Mouse (Mus musculus) testis, adult 2 months (tissue): ENCODE measurements around the gene 3110082I17Rik.

ENCODE experiments used
- CTCF ChIP-seq: fragments of 200-500 bp; IDR thresholded peaks from 2 replicates; pipeline ENCODE4 v1.5.1; 2012; ENCODE audit warnings: low read depth, mild to moderate bottlenecking, inconsistent platforms, low read length, moderate library complexity; ENCODE audit not compliant: control insufficient read depth, insufficient read depth, insufficient replicate concordance
- POLR2A ChIP-seq: fragments of 200-500 bp; IDR thresholded peaks from 2 replicates; pipeline ENCODE4 v1.6.1; 2012; ENCODE audit warnings: low read depth, mild to moderate bottlenecking, inconsistent platforms, low read length, moderate library complexity; ENCODE audit not compliant: control insufficient read depth

DNA sequence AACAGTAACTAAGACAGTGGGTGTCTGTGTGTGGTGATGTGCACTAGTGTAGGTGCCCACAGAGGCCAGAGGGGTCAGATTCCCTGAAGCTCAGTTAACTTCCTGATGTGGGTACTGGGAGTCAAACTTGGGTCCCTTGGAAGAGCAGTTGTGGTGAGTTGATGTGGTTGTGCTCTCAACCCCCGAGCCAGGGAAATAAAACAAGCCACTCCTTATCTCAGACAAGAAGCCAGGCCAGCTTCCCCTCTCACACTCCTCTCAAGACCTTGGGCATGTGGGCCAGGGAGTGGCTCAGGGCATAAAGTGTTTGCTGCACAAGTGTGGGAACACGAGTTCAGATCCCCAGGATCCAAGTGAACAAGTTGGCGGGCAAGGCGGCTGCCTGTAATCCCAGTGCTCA, 6.5 kb upstream of the 3110082I17Rik start:
- TF ChIP-seq CTCF, result no peak
- TF ChIP-seq POLR2A, result no peak
